Mouse (Mus musculus) ES-Bruce4 (cell line): ENCODE measurements around the gene Slc38a3.

Source experiments
- CTCF ChIP-seq: IDR thresholded peaks from one replicate; pipeline ENCODE4 v1.8.1; 2011; ENCODE audit warnings: low read depth, low read length
- EP300 ChIP-seq: IDR thresholded peaks from 2 replicates; pipeline ENCODE4 v1.6.1; 2011; ENCODE audit warnings: low read depth, low read length; ENCODE audit not compliant: insufficient read depth
- POLR2A ChIP-seq: IDR thresholded peaks from one replicate; pipeline ENCODE4 v1.8.1; 2011; ENCODE audit warnings: low read length; ENCODE audit not compliant: insufficient read depth

DNA sequence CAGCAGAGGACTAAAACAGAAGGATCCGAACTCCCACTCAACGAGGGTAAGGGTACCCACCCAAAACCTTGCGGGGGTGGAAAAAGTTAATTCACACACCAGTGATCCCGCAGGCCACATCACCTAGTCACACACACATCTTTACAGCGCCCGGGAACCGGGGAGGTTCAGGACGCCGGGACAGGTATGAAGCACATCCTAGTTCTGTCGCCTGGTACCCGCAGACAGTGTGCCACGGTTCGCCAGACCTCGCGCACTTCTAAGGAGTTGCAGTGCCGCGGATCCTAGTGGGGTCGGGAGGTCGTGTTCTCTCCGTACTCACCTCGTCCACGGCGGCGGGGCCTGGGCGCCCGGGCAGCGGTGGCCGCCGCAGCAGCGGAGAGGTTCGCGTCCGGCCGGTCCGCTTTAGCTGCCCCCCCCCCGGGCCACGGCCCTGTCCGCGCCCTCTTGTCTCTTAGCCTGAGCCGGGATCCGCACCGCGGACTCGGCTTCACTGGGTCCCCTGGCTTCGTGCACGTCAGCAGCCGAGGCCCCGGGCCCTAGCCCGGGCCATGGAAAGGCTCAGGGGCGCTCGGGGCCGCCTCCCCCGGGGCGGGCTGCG, 39.9 kb upstream of the Slc38a3 start:
- TF ChIP-seq POLR2A (no peak), CTCF (no peak), EP300 (no peak)
